Mouse (Mus musculus) liver, embryonic 18 days (tissue): ENCODE results near the gene Serpinb8. TPM values are rescaled to one million over a fixed set of nuclear protein-coding genes. Genes with fewer than 3 reads are reported as not detected.

Experiments used
- polyA plus RNA-seq: library from polyadenylated mRNA; depleted of rRNA; stranded (reverse); fragments of >200 nt; gene quantifications from 2 replicates; pipeline ENCODE4 v1.2.3, GENCODE M21; 2012; rRNA removed

The Serpinb8 gene
- 0.16 and 0.23 TPM in 2 replicates for polyA plus RNA-seq

DNA sequence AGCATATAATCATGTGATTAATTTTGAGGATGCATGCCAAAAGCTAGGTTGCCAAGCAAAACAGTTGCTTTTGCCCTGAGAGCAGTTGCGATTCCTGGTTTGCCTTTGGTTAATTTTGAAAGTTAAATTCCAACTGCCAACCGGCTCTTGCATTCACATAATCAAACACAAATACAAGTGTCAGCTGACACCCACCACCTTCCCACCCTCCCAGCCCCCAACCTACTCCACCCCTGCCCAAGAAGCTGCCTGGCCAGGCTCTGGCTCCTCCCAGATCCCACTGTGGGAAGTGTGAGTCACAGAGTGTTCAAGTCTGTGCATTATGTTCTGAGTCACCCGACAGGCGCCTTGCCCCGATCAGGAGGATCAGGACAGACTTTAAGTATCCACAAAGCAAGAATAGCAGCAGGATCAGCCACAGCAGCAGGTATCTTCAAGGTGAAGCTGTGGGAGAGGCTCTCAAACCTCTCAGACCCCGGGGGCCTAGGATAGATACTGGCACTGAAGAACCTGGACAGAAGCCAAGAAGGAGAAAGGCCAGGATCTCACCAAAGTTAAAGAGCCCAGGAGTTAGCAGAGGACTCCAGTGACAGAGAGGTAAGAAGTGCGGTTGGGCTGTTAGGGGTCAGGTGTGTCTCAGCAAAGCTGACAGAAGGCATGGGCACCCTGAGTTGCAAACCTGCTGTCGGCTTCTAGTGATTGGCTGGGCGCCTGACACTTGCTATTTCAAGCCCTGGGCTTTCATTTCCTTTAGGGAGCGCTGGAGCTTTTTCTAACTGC is at the start of gene Serpinb8:
Serpinb8 (plus strand) TSS at position 316 of the 780 bp plus-strand sequence.

Other genes starting within 250 kb of the Serpinb8 start
- gene Serpinb11, start 228.8 kb upstream of the Serpinb8 start, polyA plus RNA-seq, result not detected in 2 replicates
- gene Serpinb7, start 190.4 kb upstream of the Serpinb8 start, polyA plus RNA-seq, result 0.03 TPM in 1 of 2 replicates, not detected in the other
- 1.8 and 1.9 TPM in 2 replicates for gene Serpinb2, start 78.6 kb upstream of the Serpinb8 start, polyA plus RNA-seq